Mouse (Mus musculus) embryonic facial prominence, embryonic 14.5 days (tissue): Measurements from ENCODE around the gene Phf21a. TPM values are rescaled to one million over a fixed set of nuclear protein-coding genes. Genes with fewer than 3 reads are reported as not detected.
A peak's percentile ranks its signal among the peaks of the same experiment; 100 is the strongest.
"Not testable (repeated sequence)": the region's sequence is repeated elsewhere in the genome, so short reads cannot be mapped to it uniquely, and the experiment has no call there.

Experiments
- ATAC-seq: fragments of 200-750 bp; cut with Nextera tagmentation; 2 replicates; pipeline ENCODE4 v1.8.0; 2017; ENCODE audit warnings: low read depth, moderate number of reproducible peaks, moderate TSS enrichment
- DNase-seq: peaks from one replicate; pipeline ENCODE4 v3.0.0-alpha.2; 2015; ENCODE audit warnings: low spot score
- H3K27ac ChIP-seq: fragments of 300-500 bp; sonication (generic); replicated peaks from 2 replicates; pipeline ENCODE4 v1.5.1; 2014; ENCODE audit warnings: low read depth, mild to moderate bottlenecking, low read length, moderate library complexity
- H3K27me3 ChIP-seq: fragments of 300-500 bp; sonication (generic); replicated peaks from 2 replicates; pipeline ENCODE4 v1.6.1; 2014; ENCODE audit warnings: low read length; ENCODE audit not compliant: control insufficient read depth, insufficient read depth
- H3K36me3 ChIP-seq: fragments of 300-500 bp; sonication (generic); 2 replicates; pipeline ENCODE4 v1.6.1; 2014; ENCODE audit warnings: low read length, mixed read lengths; ENCODE audit not compliant: control insufficient read depth, insufficient read depth
- H3K4me1 ChIP-seq: fragments of 300-500 bp; sonication (generic); 2 replicates; pipeline ENCODE4 v1.6.1; 2014; ENCODE audit warnings: antibody characterized with exemption, low read length; ENCODE audit not compliant: control insufficient read depth, insufficient read depth
- H3K4me2 ChIP-seq: fragments of 300-500 bp; sonication (generic); 2 replicates; pipeline ENCODE4 v1.6.1; 2014; ENCODE audit warnings: low read depth, mild to moderate bottlenecking, low read length, moderate library complexity, mixed read lengths
- H3K4me3 ChIP-seq: fragments of 300-500 bp; sonication (generic); 2 replicates; pipeline ENCODE4 v1.5.1; 2014; ENCODE audit warnings: low read depth, mild to moderate bottlenecking, low read length
- H3K9ac ChIP-seq: fragments of 300-500 bp; sonication (generic); 2 replicates; pipeline ENCODE4 v1.6.1; 2014; ENCODE audit warnings: low read depth, mild to moderate bottlenecking, low read length, moderate library complexity, mixed read lengths
- H3K9me3 ChIP-seq: fragments of 300-500 bp; sonication (generic); 2 replicates; pipeline ENCODE4 v1.6.1; 2016; ENCODE audit warnings: low read length; ENCODE audit not compliant: control insufficient read depth
- WGBS: fragments of 180-500 bp; shearing (Covaris S2); extraction: QIAGEN DNeasy Blood & Tissue Kit; methylation state at CpG from one replicate; pipeline ENCODE4 v1.1.7; 2014; 5-methylcytosine and 5-hydroxymethylcytosine counted together
- polyA plus RNA-seq: library from polyadenylated mRNA; unstranded; fragments of >200 nt; fragmentation: Nextera tagmentation; extraction: Ambion mirVana; gene quantifications from 2 replicates; pipeline ENCODE4 v1.2.1, GENCODE M21; 2014

Phf21a gene
- polyA plus RNA-seq, 1 experiment from 2014 or later = 24.8 TPM

GRCm38 (mm10) chr2:92140383-92140782 is 47.5 kb downstream of the Phf21a start:
- Histone ChIP-seq H3K27me3 (no peaks in the 10 kb centered on the region), H3K9me3 (no peaks in the 10 kb centered on the region), H3K4me1 (peaks cover 12% of the 10 kb centered on the region), H3K4me2 (peak overlapping the region; percentile 51), H3K27ac (no peak overlapping the region), H3K4me3 (peak overlapping the region; percentile 14), H3K36me3 (no peaks in the 10 kb centered on the region), H3K9ac (peak overlapping the region; percentile 21; the same call in 1 of the 2 replicates)
- DNase-seq (peak; percentile 52), ATAC-seq (0 out of 2 replicates have a peak, but pooled peaks have one; percentile 67)
- WGBS = 3% methylated on average over 7 of the region's 7 CpGs

DNA sequence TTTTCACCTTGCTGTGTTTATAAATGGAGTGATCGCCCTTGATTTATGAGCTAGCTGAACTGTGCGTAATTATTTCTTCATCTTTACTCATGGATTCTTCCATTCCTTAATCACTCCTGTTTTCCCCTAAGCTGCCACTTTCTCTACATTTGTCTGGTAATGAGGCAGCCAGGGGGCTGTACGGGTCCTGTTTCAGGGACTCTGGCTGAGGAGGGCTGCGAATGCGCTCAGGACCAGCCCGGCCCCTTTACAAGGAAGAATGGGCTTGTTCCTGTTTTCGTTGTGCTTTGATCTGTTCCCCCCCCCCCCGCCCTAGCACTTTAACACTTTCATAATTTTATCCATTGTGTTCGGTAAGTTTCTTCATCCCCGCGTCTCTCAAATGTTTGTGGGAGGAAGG is 48.2 kb downstream of the Phf21a start:
- Histone ChIP-seq H3K4me2 (peak overlapping the region; percentile 51), H3K4me1 (peaks cover 12% of the 10 kb centered on the region), H3K36me3 (no peaks in the 10 kb centered on the region), H3K9ac (peak overlapping the region; percentile 21), H3K9me3 (no peaks in the 10 kb centered on the region), H3K4me3 (peak overlapping the region; percentile 14), H3K27ac (no peak overlapping the region), H3K27me3 (no peaks in the 10 kb centered on the region)
- ATAC-seq (0 out of 2 replicates have a peak, but pooled peaks have one; percentile 53), DNase-seq (peak; percentile 47)
- WGBS = 12% methylated on average over 11 of the region's 11 CpGs

DNA sequence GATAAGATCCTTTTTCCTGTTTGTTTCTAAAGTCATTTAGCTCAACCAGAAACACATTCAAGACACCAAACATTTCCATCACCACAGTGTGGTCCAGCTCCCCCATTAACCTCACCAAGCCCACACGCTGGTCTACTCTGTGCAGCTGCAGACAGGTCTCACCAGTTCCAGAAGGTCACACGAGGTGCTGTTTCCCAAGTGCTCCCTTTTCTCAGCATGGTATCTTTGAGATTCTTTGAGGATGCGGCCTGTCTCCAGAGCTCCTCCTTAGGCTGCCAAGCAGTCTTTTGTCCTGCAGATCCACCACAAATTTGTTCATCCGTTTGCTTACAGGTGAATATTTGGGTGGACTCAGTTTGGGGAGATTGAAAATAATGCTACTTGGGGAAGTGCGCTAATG is 51.0 kb downstream of the Phf21a start:
- Histone ChIP-seq H3K36me3 (no peaks in the 10 kb centered on the region), H3K27ac (no peak overlapping the region), H3K9me3 (no peaks in the 10 kb centered on the region), H3K4me3 (no peak overlapping the region), H3K27me3 (no peaks in the 10 kb centered on the region), H3K9ac (no peak overlapping the region), H3K4me1 (peaks cover 12% of the 10 kb centered on the region), H3K4me2 (no peak overlapping the region)
- whole genome bisulfite sequencing = 39% methylated on average over 5 of the region's 5 CpGs
- DNase-seq (no peak), ATAC-seq (no peak)

DNA sequence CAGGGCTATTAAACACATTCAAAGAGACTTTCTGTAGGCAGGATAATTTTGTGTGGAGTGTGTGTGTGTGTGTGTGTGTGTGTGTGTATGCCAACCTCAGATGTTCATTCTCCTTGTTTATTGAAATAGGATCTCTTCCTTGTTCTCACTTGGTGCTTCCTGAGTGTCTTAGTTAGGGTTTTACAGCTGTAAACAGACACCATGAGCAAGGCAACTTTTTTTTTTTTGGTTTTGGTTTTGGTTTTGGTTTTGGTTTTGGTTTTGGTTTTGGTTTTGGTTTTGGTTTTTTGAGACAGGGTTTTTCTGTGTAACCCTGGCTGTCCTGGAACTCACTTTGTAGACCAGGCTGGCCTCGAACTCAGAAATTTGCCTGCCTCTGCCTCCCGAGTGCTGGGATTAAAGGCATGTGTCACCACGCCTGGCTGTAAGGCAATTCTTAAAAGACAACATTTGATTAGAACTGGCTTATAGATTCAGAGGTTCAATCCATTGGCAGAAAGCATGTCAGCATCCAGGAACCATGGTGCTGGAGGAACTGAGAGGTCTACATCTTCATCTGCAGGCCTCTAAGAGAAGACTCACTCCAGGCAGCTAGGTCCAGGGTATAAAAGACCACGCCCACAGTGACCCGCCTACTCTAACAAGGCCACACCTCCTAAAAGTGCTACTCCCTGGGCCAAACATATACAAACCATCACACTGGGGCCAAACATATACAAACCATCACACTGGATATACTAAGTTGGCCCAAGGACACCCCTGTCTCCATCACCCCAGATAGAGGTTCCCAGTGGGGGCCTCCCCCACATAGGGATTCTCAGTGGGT is 55.2 kb downstream of the Phf21a start:
- 86% methylated on average over 5 of the region's 5 CpGs for WGBS
- not testable (repeated sequence) for ATAC-seq, DNase-seq

DNA sequence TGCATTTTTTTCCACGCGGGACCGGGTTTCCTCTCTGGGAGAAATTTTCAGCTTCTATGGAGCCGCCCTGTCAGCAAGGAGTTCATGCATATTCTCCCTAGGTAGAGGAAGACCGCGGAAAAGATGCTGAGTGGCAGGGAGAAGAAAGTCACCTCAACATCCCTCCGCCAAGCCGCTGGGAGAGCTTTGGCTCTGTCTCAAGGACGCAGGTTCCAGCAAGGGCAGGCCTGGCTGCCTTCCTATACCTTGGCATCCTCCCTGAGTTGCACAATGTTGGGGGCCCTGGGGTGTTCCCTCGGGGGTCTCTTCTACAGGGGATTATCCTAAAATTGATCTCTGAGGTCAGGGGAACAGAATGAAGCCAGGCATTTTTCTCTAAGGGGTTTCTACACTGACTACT is 71.4 kb downstream of the Phf21a start:
- Histone ChIP-seq H3K36me3 (no peaks in the 10 kb centered on the region), H3K9ac (no peak overlapping the region), H3K4me1 (no peaks in the 10 kb centered on the region), H3K4me3 (no peak overlapping the region), H3K27ac (no peak overlapping the region), H3K27me3 (no peaks in the 10 kb centered on the region), H3K4me2 (no peak overlapping the region), H3K9me3 (no peaks in the 10 kb centered on the region)
- 58% methylated on average over 10 of the region's 10 CpGs for WGBS
- ATAC-seq = no peak
- DNase-seq = no peak

More for the DNA sequence above, 55.2 kb downstream of the Phf21a start:
- not testable (repeated sequence) for H3K4me1 ChIP-seq, H3K9me3 ChIP-seq, H3K4me3 ChIP-seq, H3K9ac ChIP-seq, H3K27me3 ChIP-seq, H3K36me3 ChIP-seq, H3K4me2 ChIP-seq, H3K27ac ChIP-seq

DNA sequence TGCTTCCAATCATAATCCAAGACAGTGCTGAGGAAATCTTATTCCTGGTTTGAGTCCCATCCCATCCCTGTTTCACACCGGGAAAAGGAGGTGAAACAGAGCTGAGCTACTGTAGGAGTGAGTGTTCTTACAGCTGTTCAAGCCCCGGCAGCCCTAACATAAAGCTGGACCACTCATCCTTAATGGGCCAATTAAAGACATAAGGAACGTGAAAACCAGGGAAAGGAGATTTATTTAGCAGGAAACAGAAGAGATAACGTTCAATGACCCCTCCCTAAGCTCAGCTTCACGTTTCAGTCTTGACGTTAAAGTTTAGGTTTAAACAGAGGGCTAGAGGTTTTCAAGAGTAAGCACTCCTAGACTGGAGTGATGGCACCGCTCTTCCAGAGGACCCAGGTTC is 74.0 kb downstream of the Phf21a start:
- H3K4me2 ChIP-seq = no peak overlapping the region
- no peaks in the 10 kb centered on the region for H3K36me3 ChIP-seq
- H3K27ac ChIP-seq = no peak overlapping the region
- no peaks in the 10 kb centered on the region for H3K4me1 ChIP-seq
- 50% methylated on average over 7 of the region's 7 CpGs for WGBS
- DNase-seq = no peak
- H3K27me3 ChIP-seq = no peaks in the 10 kb centered on the region
- H3K4me3 ChIP-seq = no peak overlapping the region
- H3K9ac ChIP-seq = no peak overlapping the region
- no peaks in the 10 kb centered on the region for H3K9me3 ChIP-seq
- no peak for ATAC-seq

GRCm38 (mm10) chr2:92171046-92171643 is 78.2 kb downstream of the Phf21a start:
- Histone ChIP-seq H3K27me3 (no peaks in the 10 kb centered on the region), H3K27ac (no peak overlapping the region), H3K9me3 (no peaks in the 10 kb centered on the region), H3K4me3 (no peak overlapping the region), H3K36me3 (no peaks in the 10 kb centered on the region), H3K9ac (no peak overlapping the region), H3K4me2 (no peak overlapping the region), H3K4me1 (no peaks in the 10 kb centered on the region)
- WGBS = 65% methylated on average over 8 of the region's 8 CpGs
- ATAC-seq (no peak), DNase-seq (no peak)

- Histone ChIP-seq H3K9me3 (no peaks in the 10 kb centered on the region), H3K27me3 (no peaks in the 10 kb centered on the region), H3K9ac (no peak overlapping the region), H3K36me3 (no peaks in the 10 kb centered on the region), H3K27ac (no peak overlapping the region), H3K4me3 (no peak overlapping the region), H3K4me2 (no peak overlapping the region), H3K4me1 (no peaks in the 10 kb centered on the region)
- 76% methylated on average over 5 of the region's 5 CpGs for WGBS
- no peak for DNase-seq
- ATAC-seq = no peak
Observed at GRCm38 (mm10) chr2:92172300-92172699, 79.4 kb downstream of the Phf21a start.
